Mouse (Mus musculus): Measurements from ENCODE around the gene 4933427D14Rik.

DNA sequence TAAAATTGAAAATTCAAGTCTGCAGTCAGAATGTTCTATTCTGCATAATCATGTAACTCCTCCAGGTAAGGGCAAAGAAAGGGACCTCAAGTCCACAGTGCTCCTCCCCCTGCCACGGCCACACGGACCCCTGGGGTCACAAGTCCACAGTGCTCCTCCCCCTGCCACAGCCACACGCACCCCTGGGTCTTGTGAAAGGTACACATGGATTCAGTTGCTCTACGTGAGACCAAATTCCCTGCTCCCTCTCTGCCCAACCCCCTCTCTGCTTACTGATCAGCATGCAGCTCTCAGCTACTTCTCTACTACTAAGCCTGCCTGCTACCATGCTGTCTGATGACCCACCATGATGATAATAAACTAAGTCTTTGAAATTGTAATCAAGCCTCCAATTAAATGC is 37.4 kb downstream of the 4933427D14Rik start:
- TF ChIP-seq CHD2 (IDR thresholded peaks at IDR 0.05; ENCODE audit: low read depth, low read length), result no peak
- no peak for TF ChIP-seq MAFK (IDR thresholded peaks at IDR 0.05; ENCODE audit: insufficient read depth, low read depth, low read length)
- no peak for TF ChIP-seq ZNF384 (IDR thresholded peaks at IDR 0.05; ENCODE audit: low read depth, low read length)

Measured in ES-E14 (cell line).